Mouse (Mus musculus): Measurements from ENCODE around the gene Crtap. TPM values are rescaled to one million over a fixed set of nuclear protein-coding genes. Genes with fewer than 3 reads are reported as not detected.

The Crtap gene
- polyA plus RNA-seq, 1 experiment from 2014 or later, result 27.4 TPM

DNA sequence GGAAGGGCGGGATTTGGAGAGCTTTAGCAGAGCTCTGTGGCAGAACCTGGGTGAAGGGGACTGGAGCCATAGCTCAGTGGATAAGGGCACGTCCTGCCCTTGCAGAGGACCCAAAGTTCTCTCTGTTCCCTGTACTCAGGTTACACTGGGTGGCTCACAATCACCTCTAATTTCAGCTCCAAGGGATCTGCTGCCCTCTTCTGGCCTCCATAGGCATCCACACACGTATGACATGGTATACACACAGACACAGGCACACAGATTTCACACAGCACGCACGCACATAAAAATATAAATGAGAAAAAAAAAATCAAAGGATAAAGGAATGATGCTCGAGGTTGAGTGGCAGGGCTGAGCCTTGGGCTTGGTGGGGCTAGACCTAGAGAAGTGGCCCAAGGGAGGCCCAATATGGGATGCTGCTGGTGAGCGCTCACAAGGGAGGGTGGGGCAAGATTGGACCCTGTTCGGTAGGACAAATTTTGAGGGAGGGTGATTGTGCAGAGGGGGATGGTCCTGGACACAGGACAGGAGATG lies 1.0 kb downstream of the Crtap start:
- no peak overlapping the region for H3K9ac ChIP-seq
- H3K4me1 ChIP-seq (replicated peaks), result peaks cover 7% of the 10 kb centered on the region
- H3K4me3 ChIP-seq, result peak overlapping the region; percentile 72
- WGBS, result 76% methylated on average over 8 of the region's 8 CpGs
- no peaks in the 10 kb centered on the region for H3K36me3 ChIP-seq
- no peaks in the 10 kb centered on the region for H3K9me3 ChIP-seq
- peak overlapping the region; percentile 83 for H3K4me2 ChIP-seq
- peaks cover 4% of the 10 kb centered on the region for H3K27me3 ChIP-seq
- ATAC-seq (ENCODE audit: low FRiP score), result peak; percentile 14
- H3K27ac ChIP-seq, result no peak overlapping the region

DNA sequence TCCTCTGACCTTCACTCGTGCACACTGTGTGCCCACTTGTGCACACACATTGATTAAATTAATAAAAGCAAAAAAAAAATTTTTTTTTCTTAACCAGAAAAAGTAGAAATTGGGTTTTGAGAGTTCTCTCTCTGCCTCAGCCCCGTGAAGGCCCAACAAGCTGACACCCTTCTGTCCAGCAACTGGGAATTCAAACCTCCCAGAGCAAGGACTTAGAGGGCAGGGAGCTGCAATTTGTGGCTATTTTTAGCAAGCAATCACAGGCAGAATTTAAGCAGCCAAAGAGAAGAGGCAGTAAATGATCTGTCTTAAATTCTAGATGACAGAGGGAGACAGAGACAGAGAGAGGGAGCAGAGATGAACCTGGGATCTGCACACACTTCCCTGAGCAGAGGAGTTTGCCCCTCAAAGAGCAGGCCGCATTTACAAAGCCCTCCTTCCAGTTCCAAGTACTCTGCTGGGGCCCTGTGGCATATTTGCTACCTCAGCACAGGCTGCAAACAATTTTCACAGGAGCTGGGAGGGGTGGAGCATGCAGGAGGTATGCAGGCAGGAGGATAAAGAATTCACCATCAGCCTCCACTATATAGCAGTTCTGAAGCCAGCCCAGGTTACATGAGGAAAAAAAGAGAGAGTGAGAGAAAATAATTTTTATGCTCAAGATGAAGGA lies 1.6 kb downstream of the Crtap start:
- Histone ChIP-seq H3K27me3 (peaks cover 4% of the 10 kb centered on the region), H3K9ac (no peak overlapping the region), H3K27ac (no peak overlapping the region), H3K4me1 (replicated peaks) (peaks cover 7% of the 10 kb centered on the region), H3K4me3 (no peak overlapping the region), H3K36me3 (no peaks in the 10 kb centered on the region), H3K4me2 (no peak overlapping the region), H3K9me3 (no peaks in the 10 kb centered on the region)
- WGBS, result 89% methylated on average over 3 of the region's 3 CpGs
- no peak for ATAC-seq (ENCODE audit: low FRiP score)

DNA sequence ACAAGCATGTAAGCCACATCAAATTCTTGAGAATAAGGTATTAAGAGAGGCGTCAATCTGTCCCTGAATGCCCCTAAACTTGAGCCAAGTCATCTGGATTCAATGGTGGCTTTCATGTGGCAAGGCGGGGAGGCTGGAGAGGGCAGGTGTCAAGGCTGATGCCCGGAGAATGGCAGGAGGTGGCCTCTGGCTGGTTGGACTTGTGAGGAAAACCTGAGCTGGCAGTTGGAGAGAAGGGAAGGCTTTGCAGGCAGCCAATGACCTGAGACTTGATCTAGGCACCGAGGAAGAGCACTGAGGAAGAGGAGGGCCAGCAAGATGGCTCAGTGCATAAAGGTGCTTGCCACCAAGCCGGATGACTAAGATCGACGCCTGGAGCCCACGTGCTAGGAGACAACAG lies 2.2 kb downstream of the Crtap start:
- WGBS, result 85% methylated on average over 8 of the region's 8 CpGs
- no peaks in the 10 kb centered on the region for H3K36me3 ChIP-seq
- H3K4me3 ChIP-seq, result no peak overlapping the region
- H3K27me3 ChIP-seq, result peaks cover 4% of the 10 kb centered on the region
- H3K9me3 ChIP-seq, result no peaks in the 10 kb centered on the region
- H3K9ac ChIP-seq, result no peak overlapping the region
- peaks cover 7% of the 10 kb centered on the region for H3K4me1 ChIP-seq (replicated peaks)
- no peak overlapping the region for H3K27ac ChIP-seq
- H3K4me2 ChIP-seq, result no peak overlapping the region
- no peak for ATAC-seq (ENCODE audit: low FRiP score)

DNA sequence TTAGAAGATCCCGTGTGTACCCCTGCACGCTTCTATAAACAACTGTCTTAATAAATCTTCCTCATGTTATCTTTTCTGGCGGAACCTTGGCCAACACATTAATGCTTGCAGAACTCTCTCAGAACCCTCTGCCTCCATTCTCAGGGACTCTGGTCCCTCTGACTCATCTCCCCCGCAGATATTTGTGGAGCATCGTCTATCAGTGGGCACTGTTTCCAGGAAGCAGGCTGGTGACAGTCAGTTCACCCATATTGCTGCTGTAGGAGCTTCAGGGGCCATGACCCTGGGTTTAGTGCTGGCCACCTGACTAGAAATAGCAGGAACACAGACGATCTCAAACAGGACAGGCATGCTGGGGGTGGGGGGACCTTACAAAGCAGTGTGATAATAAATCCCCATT lies 3.4 kb downstream of the Crtap start:
- WGBS, result 86% methylated on average over 6 of the region's 6 CpGs
- ATAC-seq (ENCODE audit: low FRiP score), result no peak
- no peaks in the 10 kb centered on the region for H3K36me3 ChIP-seq

DNA sequence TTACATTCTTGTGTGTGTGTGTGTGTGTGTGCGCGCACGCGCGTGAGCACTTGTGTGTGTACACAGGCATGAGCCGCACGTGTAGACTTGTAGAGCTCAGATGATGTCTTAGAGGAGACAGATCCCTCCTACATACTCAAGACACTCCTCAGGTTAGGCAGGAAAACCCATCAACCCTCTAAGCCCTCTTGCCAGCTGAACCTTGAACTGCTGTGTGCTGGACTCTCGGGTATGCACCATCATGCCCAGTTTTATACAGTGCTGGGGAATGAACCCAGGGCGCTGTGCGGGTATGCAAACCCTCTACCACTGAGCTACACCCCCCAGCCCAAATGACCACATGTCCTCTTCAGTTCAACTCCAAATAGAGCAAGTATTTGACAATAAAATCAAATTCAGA lies 5.3 kb downstream of the Crtap start:
- Histone ChIP-seq H3K4me2 (no peak overlapping the region), H3K27me3 (no peaks in the 10 kb centered on the region), H3K4me1 (replicated peaks) (no peaks in the 10 kb centered on the region), H3K9ac (no peak overlapping the region), H3K4me3 (no peak overlapping the region), H3K9me3 (no peaks in the 10 kb centered on the region), H3K36me3 (no peaks in the 10 kb centered on the region; the same call in 1 of the 2 replicates), H3K27ac (no peak overlapping the region)
- WGBS, result 98% methylated on average over 10 of the region's 10 CpGs
- ATAC-seq (ENCODE audit: low FRiP score), result no peak

More for the DNA sequence above, 3.4 kb downstream of the Crtap start:
- Histone ChIP-seq H3K27ac (no peak overlapping the region), H3K9ac (no peak overlapping the region), H3K4me3 (no peak overlapping the region), H3K4me2 (no peak overlapping the region), H3K27me3 (peaks cover 4% of the 10 kb centered on the region), H3K9me3 (no peaks in the 10 kb centered on the region), H3K4me1 (replicated peaks) (peaks cover 7% of the 10 kb centered on the region)

DNA sequence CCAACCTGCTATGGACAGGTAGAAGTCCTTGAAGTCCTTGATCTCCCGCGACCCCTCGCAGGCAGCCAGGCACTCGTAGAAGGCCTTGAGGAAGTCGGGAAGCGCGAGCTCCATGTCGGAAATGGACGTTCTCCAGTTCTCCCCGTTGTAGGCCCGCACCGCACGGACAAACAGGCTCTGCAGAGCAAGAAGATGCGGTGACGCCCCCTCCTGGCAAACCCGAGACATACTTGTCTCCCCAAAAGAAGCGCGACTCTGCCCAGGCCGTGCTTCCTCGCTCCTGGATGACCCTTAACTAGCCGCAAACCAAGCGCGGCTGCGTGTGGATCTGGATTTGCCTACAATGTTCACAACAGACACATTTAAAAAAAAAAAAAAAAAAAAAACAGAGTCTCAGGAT lies 5.8 kb downstream of the Crtap start:
- Histone ChIP-seq H3K9me3 (no peaks in the 10 kb centered on the region), H3K4me2 (no peak overlapping the region), H3K4me1 (replicated peaks) (no peaks in the 10 kb centered on the region), H3K4me3 (no peak overlapping the region), H3K9ac (no peak overlapping the region), H3K36me3 (no peaks in the 10 kb centered on the region; the same call in 1 of the 2 replicates), H3K27ac (no peak overlapping the region), H3K27me3 (no peaks in the 10 kb centered on the region)
- ATAC-seq (ENCODE audit: low FRiP score), result no peak
- 90% methylated on average over 24 of the region's 24 CpGs for WGBS

DNA sequence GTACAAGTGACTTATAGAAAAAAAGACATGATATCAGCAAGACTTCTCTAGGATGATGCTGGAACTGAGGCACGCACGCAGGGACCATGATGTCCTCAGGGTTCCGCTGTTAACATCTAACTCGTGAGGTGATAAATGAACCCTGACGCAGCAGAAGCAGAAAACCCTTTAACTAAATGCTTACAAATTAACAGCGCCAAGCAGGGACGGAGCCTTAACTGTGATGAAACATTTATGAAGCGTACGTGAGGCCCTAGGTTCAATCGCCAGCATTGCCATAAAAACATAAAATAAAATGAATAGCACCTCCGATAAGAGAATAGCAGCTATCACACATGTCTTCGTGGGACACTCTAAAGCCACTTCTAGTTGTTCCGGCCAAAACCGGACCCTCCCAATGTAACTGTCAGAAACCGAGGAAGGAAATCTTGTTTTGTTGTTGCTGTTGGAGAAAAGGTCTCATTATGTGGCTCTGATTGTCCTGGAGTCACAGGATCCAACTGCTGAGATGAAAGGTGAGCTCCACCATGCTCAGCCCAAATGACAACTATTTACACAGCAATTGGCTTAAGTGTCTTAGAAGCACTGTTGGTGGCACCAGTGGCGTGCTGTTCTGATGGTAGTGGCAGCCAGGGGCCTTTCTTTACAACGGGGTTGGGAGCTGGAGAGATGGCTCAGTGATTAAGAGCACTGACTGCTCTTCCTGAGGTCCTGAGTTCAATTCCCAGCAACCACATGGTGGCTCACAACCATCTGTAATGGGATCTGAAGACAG lies 7.4 kb downstream of the Crtap start:
- H3K9me3 ChIP-seq, result no peaks in the 10 kb centered on the region
- no peak overlapping the region for H3K4me3 ChIP-seq
- H3K27me3 ChIP-seq, result no peaks in the 10 kb centered on the region
- no peak for ATAC-seq (ENCODE audit: low FRiP score)
- no peaks in the 10 kb centered on the region for H3K4me1 ChIP-seq (replicated peaks)
- no peak overlapping the region for H3K4me2 ChIP-seq
- WGBS, result 87% methylated on average over 17 of the region's 17 CpGs
- H3K9ac ChIP-seq, result no peak overlapping the region
- H3K36me3 ChIP-seq, result no peaks in the 10 kb centered on the region; the same call in 1 of the 2 replicates
- H3K27ac ChIP-seq, result no peak overlapping the region

DNA sequence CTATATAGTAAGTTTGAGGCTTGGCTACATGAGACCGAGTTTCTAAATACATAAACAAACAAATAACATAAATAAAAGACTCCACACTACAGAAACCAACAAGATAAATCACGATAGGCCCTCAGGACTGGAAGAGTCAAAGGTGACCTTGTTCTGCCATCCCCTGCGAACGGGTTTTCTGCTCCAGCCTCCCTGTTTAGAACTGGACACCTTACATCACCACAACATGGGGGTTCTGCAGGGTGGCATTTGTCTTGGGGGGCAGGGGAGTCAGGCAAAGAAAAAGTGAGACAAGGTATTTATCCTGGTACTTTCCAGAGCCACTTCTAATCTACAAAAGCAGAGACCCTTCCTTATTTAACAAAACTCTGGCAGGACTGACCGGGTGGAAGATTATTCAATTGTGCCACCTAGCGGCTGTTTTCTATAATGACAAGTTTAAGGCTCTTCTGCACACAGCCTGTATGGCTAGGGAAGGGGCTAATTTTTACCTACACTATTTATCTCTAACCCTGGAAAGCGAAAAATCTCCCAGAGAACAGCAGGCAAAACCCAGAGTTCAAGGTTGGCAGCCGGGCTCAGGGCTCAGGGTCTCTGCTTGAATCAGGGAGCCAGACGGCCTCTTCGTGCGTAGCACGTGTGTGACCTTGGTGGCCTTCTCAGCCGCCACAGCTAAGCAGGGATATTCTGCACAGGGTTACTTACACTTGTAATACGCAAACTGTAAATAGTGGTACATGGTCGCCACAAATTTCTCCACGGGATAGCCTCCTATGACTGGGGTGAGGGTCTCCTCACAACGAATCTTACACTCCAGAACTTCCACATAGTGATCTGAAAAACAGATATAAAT lies 9.4 kb downstream of the Crtap start:
- 69% methylated on average over 17 of the region's 17 CpGs for WGBS
- Histone ChIP-seq H3K4me2 (no peak overlapping the region), H3K9ac (no peak overlapping the region), H3K27ac (no peak overlapping the region), H3K9me3 (no peaks in the 10 kb centered on the region), H3K4me3 (no peak overlapping the region), H3K36me3 (no peaks in the 10 kb centered on the region; the same call in 1 of the 2 replicates), H3K4me1 (replicated peaks) (no peaks in the 10 kb centered on the region), H3K27me3 (no peaks in the 10 kb centered on the region)
- peak; percentile 61; the same call in 1 of the 2 replicates for ATAC-seq (ENCODE audit: low FRiP score)

DNA sequence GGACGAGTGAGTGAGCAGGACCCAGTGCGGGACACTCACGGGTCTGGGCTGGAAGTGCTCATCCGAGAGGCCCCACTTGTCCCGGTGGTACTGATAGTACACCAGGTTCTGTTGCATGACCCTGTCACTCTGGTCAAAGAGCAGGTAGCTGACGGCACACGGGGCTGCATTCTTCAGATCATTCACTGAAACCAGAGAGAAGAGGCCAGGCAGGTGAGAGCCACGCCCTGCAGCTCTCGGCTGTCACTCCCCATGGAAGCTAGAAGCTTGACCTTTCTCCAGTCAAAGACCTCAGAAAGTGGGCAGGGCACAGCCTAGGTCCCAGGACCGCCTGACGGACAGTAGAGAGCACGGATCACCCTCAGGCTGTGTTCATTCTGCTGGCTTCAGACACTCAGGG lies 10.6 kb downstream of the Crtap start:
- Histone ChIP-seq H3K4me3 (no peak overlapping the region), H3K9ac (no peak overlapping the region), H3K36me3 (no peaks in the 10 kb centered on the region; the same call in 1 of the 2 replicates), H3K9me3 (no peaks in the 10 kb centered on the region), H3K4me2 (no peak overlapping the region), H3K27ac (no peak overlapping the region), H3K4me1 (replicated peaks) (no peaks in the 10 kb centered on the region), H3K27me3 (no peaks in the 10 kb centered on the region)
- 85% methylated on average over 12 of the region's 12 CpGs for WGBS
- no peak for ATAC-seq (ENCODE audit: low FRiP score)

DNA sequence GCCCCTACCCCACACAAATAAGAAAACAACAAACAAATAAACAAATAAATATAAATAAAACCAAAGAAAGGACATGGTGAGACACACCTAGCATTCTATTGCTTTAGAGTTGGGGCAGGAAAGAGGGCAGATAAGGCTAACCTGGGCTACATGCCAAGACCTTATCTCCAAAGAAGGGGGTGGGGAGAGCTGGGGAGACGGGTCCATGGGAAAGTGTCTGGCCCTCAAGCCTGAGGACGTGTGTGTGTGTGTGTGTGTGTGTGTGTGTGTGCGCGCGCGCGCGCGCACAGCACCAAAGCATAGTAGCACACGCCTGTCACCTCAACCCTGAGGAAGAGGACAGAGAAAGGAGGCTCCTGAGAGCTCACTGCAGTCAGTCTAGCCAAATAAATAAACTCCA lies 13.3 kb downstream of the Crtap start:
- H3K4me3 ChIP-seq, result no peak overlapping the region
- H3K27me3 ChIP-seq, result no peaks in the 10 kb centered on the region
- no peaks in the 10 kb centered on the region for H3K4me1 ChIP-seq (replicated peaks)
- ATAC-seq (ENCODE audit: low FRiP score), result no peak
- H3K36me3 ChIP-seq, result no peaks in the 10 kb centered on the region; the same call in 1 of the 2 replicates
- no peak overlapping the region for H3K27ac ChIP-seq
- no peak overlapping the region for H3K9ac ChIP-seq
- H3K4me2 ChIP-seq, result no peak overlapping the region
- H3K9me3 ChIP-seq, result no peaks in the 10 kb centered on the region
- WGBS, result 91% methylated on average over 10 of the region's 10 CpGs

DNA sequence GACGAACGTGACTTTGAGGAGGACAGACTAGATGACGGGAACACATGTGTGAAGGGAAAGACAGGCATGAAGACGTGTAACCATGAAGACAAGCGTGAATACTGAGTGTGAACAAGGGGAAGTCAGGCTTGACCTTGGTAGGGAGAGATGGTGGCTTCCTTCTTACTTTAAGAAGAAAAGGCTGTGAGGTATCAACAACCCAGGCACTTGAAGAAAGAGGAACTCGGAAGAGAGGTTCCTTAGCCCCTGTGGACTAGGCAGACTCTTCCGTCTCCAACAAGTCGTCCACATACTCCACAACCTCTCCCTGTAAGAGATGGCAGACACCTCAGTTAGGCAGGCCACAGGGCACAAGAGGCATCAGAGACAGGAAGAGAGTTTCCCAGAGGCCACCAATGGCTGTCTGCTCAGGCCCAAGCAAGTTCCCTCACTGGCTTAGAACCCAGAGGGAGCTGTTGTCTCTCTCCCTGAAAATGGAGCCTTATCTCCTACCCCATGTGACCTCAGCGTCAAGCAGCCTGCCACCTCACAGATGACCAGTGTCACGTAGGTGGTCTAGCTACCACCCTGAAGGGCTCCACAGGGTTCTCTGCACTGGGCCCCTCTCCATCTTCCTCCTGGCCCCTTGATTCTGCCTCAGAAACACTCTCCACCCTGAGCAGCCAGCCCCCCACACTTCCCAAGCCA lies 15.1 kb downstream of the Crtap start:
- Histone ChIP-seq H3K9me3 (no peaks in the 10 kb centered on the region), H3K9ac (no peak overlapping the region), H3K4me1 (replicated peaks) (no peaks in the 10 kb centered on the region), H3K27ac (no peak overlapping the region), H3K27me3 (no peaks in the 10 kb centered on the region), H3K4me2 (no peak overlapping the region), H3K4me3 (no peak overlapping the region), H3K36me3 (no peaks in the 10 kb centered on the region; the same call in 1 of the 2 replicates)
- no peak for ATAC-seq (ENCODE audit: low FRiP score)
- WGBS, result 93% methylated on average over 10 of the region's 10 CpGs

Data from hindbrain, embryonic 13.5 days (tissue).